Mouse (Mus musculus): ENCODE measurements around the gene Nf2. TPM values are rescaled to one million over a fixed set of nuclear protein-coding genes. Genes with fewer than 3 reads are reported as not detected.

Nf2 gene
- polyA plus RNA-seq, 2 experiments = 10.7 to 12.1 TPM

DNA sequence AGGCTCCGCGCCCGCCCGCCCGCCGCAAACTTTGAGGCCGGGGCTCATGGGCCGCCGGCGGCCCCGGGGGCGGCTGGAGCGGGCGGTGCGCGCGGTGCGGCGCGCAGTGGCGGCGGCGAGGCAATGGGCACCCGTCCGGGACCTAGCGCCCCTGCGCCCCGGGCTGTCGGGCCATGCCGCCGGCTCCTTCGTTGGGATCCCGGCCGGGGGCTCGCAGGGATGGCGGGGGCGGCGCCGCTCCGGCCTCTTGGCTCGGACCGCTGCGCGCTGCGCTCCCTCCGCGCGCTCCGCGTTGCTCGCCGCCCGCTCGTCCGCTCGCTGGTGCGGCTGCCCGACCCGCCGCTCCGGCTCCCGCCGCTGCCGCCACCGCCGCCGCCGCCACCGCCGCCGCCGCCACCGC is 102.6 kb downstream of the Nf2 start, which contains the start of gene Cabp7:
TSS of gene Cabp7 (minus strand) at position 46 of the 400 bp plus-strand sequence.
- Histone ChIP-seq H3K9ac (replicated peaks) (no peak within 1 kb of the TSS), H3K9me3 (ENCODE audit: control insufficient read depth, low read length) (no peaks in the 10 kb centered on the region), H3K4me1 (replicated peaks; ENCODE audit: control insufficient read depth in 2 of 2, insufficient read depth in 2 of 2, low read length in 1 of 2) (no peaks in the 10 kb centered on the region), H3K4me3 (ENCODE audit: insufficient read depth in 1 of 2, low read depth in 2 of 2, low read length in 2 of 2) (peak within 1 kb of the TSS in 1 of 2 experiments; percentile 34; a peak in 2 of 4 replicates), H3K4me2 (ENCODE audit: low read depth) (peak within 1 kb of the TSS; percentile 49), H3K36me3 (replicated peaks; ENCODE audit: control insufficient read depth, insufficient read depth, low read depth) (no peaks in the 10 kb centered on the region), H3K27me3 (ENCODE audit: control insufficient read depth, insufficient read depth, low read length) (peaks cover 70% of the 10 kb centered on the region), H3K27ac (no peak within 1 kb of the TSS)
- no peak for DNase-seq (ENCODE audit: low read depth in 3 of 3, low spot score in 3 of 3)
- ATAC-seq (ENCODE audit: insufficient read depth) = no peak
- under 1% methylated on average over 58 of the region's 73 CpGs for WGBS (ENCODE audit: insufficient replicate concordance)
- no peak for TF ChIP-seq EP300 (IDR thresholded peaks at IDR 0.05; ENCODE audit: low read depth)
- TF ChIP-seq CTCF (IDR thresholded peaks at IDR 0.05; ENCODE audit: low read depth) = no peak

DNA sequence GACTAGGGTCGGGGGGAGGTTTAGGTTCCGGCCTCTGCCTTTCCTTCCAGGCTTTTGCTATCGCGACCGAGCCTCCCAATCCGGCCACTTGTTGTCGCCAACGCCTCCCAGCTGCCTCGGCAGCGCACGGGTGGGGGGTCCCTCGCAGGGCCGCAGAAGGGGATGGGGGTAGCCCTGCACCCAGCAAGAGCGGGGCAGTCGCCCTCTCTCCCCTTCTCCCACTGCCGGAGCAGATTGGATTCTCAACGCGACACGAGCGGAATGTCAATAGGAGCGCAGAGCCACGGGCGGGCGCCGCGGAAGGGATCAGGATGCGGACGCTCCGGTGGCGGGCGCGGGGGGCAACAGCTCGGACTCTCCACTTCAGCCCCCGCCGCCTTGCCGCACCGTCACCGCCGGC is 103.4 kb downstream of the Nf2 start:
- Histone ChIP-seq H3K27me3 (ENCODE audit: control insufficient read depth, insufficient read depth, low read length) (peaks cover 70% of the 10 kb centered on the region), H3K27ac (no peak overlapping the region), H3K4me3 (ENCODE audit: insufficient read depth in 1 of 2, low read depth in 2 of 2, low read length in 2 of 2) (peak overlapping the region in 1 of 2 experiments; percentile 34; a peak in 2 of 4 replicates), H3K4me1 (replicated peaks; ENCODE audit: control insufficient read depth in 2 of 2, insufficient read depth in 2 of 2, low read length in 1 of 2) (no peaks in the 10 kb centered on the region), H3K4me2 (ENCODE audit: low read depth) (peak overlapping the region; percentile 49), H3K36me3 (replicated peaks; ENCODE audit: control insufficient read depth, insufficient read depth, low read depth) (no peaks in the 10 kb centered on the region), H3K9ac (replicated peaks) (no peak overlapping the region), H3K9me3 (ENCODE audit: control insufficient read depth, low read length) (no peaks in the 10 kb centered on the region)
- WGBS (ENCODE audit: insufficient replicate concordance) = 1% methylated on average over 38 of the region's 39 CpGs
- ATAC-seq (ENCODE audit: insufficient read depth) (no peak), DNase-seq (ENCODE audit: low read depth in 3 of 3, low spot score in 3 of 3) (no peak)
- TF ChIP-seq EP300 (IDR thresholded peaks at IDR 0.05; ENCODE audit: low read depth) (no peak), CTCF (IDR thresholded peaks at IDR 0.05; ENCODE audit: low read depth) (no peak)

DNA sequence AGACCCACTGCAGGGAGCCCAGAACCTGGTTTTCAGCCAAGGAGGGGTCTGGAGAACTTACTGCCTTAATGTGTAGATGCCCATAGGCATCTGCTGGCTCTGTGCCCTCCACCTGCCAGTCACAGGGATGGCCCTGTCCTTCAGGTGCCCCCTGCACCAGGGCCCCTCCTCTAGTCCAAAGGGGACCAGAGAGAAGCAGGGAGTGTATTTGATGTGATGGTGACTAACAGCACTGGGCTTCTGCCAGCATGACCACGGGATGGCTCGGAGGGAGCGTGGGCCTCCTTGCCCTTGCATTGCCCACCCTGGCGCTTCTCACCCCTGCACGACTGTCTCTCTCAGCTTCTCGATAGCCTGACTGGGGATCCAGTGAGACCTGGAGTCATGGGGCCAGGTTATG is 104.6 kb downstream of the Nf2 start:
- H3K4me2 ChIP-seq (ENCODE audit: low read depth) = no peak overlapping the region
- no peak for DNase-seq (ENCODE audit: low read depth in 3 of 3, low spot score in 3 of 3)
- no peak for ATAC-seq (ENCODE audit: insufficient read depth)
- H3K27me3 ChIP-seq (ENCODE audit: control insufficient read depth, insufficient read depth, low read length) = peaks cover 62% of the 10 kb centered on the region
- no peaks in the 10 kb centered on the region for H3K9me3 ChIP-seq (ENCODE audit: control insufficient read depth, low read length)
- no peak overlapping the region for H3K4me3 ChIP-seq (ENCODE audit: insufficient read depth in 1 of 2, low read depth in 2 of 2, low read length in 2 of 2)
- WGBS (ENCODE audit: insufficient replicate concordance) = 45% methylated on average over 6 of the region's 6 CpGs
- H3K9ac ChIP-seq (replicated peaks) = no peak overlapping the region
- H3K27ac ChIP-seq = no peak overlapping the region
- H3K36me3 ChIP-seq (replicated peaks; ENCODE audit: control insufficient read depth, insufficient read depth, low read depth) = no peaks in the 10 kb centered on the region
- H3K4me1 ChIP-seq (replicated peaks; ENCODE audit: control insufficient read depth in 2 of 2, insufficient read depth in 2 of 2, low read length in 1 of 2) = no peaks in the 10 kb centered on the region
- TF ChIP-seq EP300 (IDR thresholded peaks at IDR 0.05; ENCODE audit: low read depth) (no peak), CTCF (IDR thresholded peaks at IDR 0.05; ENCODE audit: low read depth) (no peak)

DNA sequence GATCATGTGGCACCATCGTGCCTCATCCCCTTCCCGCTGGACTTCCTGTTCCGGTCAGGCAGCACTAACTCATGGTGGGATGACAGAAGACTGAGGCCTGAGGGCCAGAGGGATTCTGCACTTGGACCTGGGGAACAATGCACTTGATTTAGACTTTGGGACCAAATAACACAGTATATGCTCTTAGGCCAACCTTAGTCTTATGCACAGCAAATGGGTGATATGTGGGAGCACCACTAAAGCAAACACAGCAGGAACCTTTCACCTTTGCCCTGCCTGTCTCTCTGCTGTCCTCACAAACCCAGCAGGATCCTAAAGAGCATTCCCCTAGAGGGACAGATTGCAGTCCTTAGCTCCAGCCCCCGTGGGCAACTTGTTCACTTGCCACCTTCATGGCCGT is 108.6 kb downstream of the Nf2 start:
- Histone ChIP-seq H3K4me2 (ENCODE audit: low read depth) (no peak overlapping the region), H3K27me3 (ENCODE audit: control insufficient read depth, insufficient read depth, low read length) (peaks cover 23% of the 10 kb centered on the region)
- ATAC-seq (ENCODE audit: insufficient read depth) = peak; percentile 49; the same call in 1 of the 2 replicates

DNA sequence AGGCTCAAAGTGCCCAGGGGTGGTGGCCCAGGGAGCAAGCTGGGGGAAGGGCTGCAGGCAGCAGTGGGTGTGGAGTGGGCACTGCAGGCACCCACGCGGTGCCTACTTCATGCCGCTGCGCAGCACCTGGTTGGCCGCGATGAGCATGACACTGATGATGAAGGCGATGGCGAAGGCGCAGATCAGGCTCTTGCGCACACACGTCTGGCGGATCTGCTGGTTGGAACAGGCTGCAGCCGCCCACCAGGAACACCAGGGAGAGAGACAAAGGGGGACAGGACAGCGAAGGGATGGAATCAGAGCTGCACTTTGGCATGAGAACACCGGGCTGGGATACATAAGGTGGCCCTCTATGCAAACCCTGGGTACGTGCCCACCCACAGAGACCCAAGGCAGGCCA is 110.6 kb downstream of the Nf2 start:
- Histone ChIP-seq H3K27me3 (ENCODE audit: control insufficient read depth, insufficient read depth, low read length) (peaks cover 3% of the 10 kb centered on the region), H3K9ac (replicated peaks) (no peak overlapping the region), H3K4me3 (ENCODE audit: insufficient read depth in 1 of 2, low read depth in 2 of 2, low read length in 2 of 2) (no peak overlapping the region), H3K36me3 (replicated peaks; ENCODE audit: control insufficient read depth, insufficient read depth, low read depth) (no peaks in the 10 kb centered on the region), H3K4me2 (ENCODE audit: low read depth) (no peak overlapping the region), H3K9me3 (ENCODE audit: control insufficient read depth, low read length) (no peaks in the 10 kb centered on the region), H3K4me1 (replicated peaks; ENCODE audit: control insufficient read depth in 2 of 2, insufficient read depth in 2 of 2, low read length in 1 of 2) (no peaks in the 10 kb centered on the region), H3K27ac (no peak overlapping the region)
- TF ChIP-seq CTCF (IDR thresholded peaks at IDR 0.05; ENCODE audit: low read depth) (no peak), EP300 (IDR thresholded peaks at IDR 0.05; ENCODE audit: low read depth) (no peak)
- WGBS (ENCODE audit: insufficient replicate concordance) = 84% methylated on average over 16 of the region's 16 CpGs
- DNase-seq (ENCODE audit: low read depth in 3 of 3, low spot score in 3 of 3) (no peak), ATAC-seq (ENCODE audit: insufficient read depth) (no peak)

More for the DNA sequence above, 108.6 kb downstream of the Nf2 start:
- Histone ChIP-seq H3K9me3 (ENCODE audit: control insufficient read depth, low read length) (no peaks in the 10 kb centered on the region), H3K4me3 (ENCODE audit: insufficient read depth in 1 of 2, low read depth in 2 of 2, low read length in 2 of 2) (no peak overlapping the region), H3K27ac (no peak overlapping the region), H3K9ac (replicated peaks) (no peak overlapping the region), H3K36me3 (replicated peaks; ENCODE audit: control insufficient read depth, insufficient read depth, low read depth) (no peaks in the 10 kb centered on the region), H3K4me1 (replicated peaks; ENCODE audit: control insufficient read depth in 2 of 2, insufficient read depth in 2 of 2, low read length in 1 of 2) (no peaks in the 10 kb centered on the region)
- whole genome bisulfite sequencing (ENCODE audit: insufficient replicate concordance) = 31% methylated on average over 5 of the region's 5 CpGs
- DNase-seq (ENCODE audit: low read depth in 3 of 3, low spot score in 3 of 3) = no peak
- TF ChIP-seq EP300 (IDR thresholded peaks at IDR 0.05; ENCODE audit: low read depth) (no peak), CTCF (IDR thresholded peaks at IDR 0.05; ENCODE audit: low read depth) (no peak)
